Mouse (Mus musculus) lung, embryonic 16.5 days (tissue): ENCODE measurements around the gene Ehd2. TPM values are rescaled to one million over a fixed set of nuclear protein-coding genes. Genes with fewer than 3 reads are reported as not detected.
A peak's percentile ranks its signal among the peaks of the same experiment; 100 is the strongest.

Experiments
- ATAC-seq: fragments of 200-750 bp; cut with Nextera tagmentation; 2 replicates; pipeline ENCODE4 v1.8.0; 2017; ENCODE audit warnings: low read depth, mild to moderate bottlenecking, moderate library complexity
- H3K27ac ChIP-seq: fragments of 300-500 bp; sonication (generic); 2 replicates; pipeline ENCODE4 v1.5.1; 2014; ENCODE audit warnings: mild to moderate bottlenecking, control low read depth, low read length
- H3K27me3 ChIP-seq: fragments of 300-500 bp; sonication (generic); 2 replicates; pipeline ENCODE4 v1.6.1; 2014; ENCODE audit warnings: low read depth, low read length, mixed read lengths; ENCODE audit not compliant: control insufficient read depth, insufficient read depth
- H3K36me3 ChIP-seq: fragments of 300-500 bp; sonication (generic); 2 replicates; pipeline ENCODE4 v1.6.1; 2014; ENCODE audit warnings: low read length; ENCODE audit not compliant: control insufficient read depth, insufficient read depth
- H3K4me1 ChIP-seq: fragments of 300-500 bp; sonication (generic); replicated peaks from 2 replicates; pipeline ENCODE4 v1.6.1; 2014; ENCODE audit warnings: low read length, mixed read lengths; ENCODE audit not compliant: control insufficient read depth, insufficient read depth
- H3K4me2 ChIP-seq: fragments of 300-500 bp; sonication (generic); 2 replicates; pipeline ENCODE4 v1.6.1; 2014; ENCODE audit warnings: low read depth, low read length, control low read depth
- H3K4me3 ChIP-seq: fragments of 300-500 bp; sonication (generic); 2 replicates; pipeline ENCODE4 v1.5.1; 2014; ENCODE audit warnings: mild to moderate bottlenecking, low read length, control low read depth
- H3K9ac ChIP-seq: fragments of 300-500 bp; sonication (generic); 2 replicates; pipeline ENCODE4 v1.6.1; 2014; ENCODE audit warnings: low read length, control low read depth
- H3K9me3 ChIP-seq: fragments of 300-500 bp; sonication (generic); 2 replicates; pipeline ENCODE4 v1.6.1; 2016; ENCODE audit warnings: low read length; ENCODE audit not compliant: control insufficient read depth
- WGBS: fragments of 180-500 bp; shearing (Covaris S2); extraction: QIAGEN DNeasy Blood & Tissue Kit; methylation state at CpG from one replicate; pipeline ENCODE4 v1.1.7; 2014; 5-methylcytosine and 5-hydroxymethylcytosine counted together
- polyA plus RNA-seq: library from polyadenylated mRNA; unstranded; fragments of >200 nt; fragmentation: Nextera tagmentation; extraction: Ambion mirVana; gene quantifications from 2 replicates; pipeline ENCODE4 v1.2.1, GENCODE M21; 2015

Ehd2 gene
- 95.0 and 109 TPM in 2 replicates for polyA plus RNA-seq

DNA sequence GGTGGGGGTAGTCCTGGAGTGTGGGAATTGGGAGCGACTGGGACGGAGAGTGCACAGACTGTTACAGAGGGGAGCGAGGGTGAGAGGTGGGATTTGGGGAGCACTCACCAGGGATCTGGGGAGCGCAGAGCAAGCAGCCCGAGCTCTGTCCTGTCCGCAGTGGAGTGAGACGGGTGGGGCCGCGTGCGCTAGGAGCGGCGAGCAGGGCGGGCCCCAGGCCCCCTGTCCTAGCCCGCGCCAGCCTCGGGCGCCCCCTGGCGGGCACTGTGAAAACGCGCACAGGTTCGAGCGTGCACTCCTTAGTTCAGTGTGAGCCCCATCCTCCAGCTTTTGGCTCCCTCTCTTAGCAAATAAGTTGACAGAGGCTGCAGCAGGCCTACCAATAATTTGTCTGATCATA, at the start of gene Ehd2:
Gene Ehd2, minus strand, starts transcription at position 256 of the 400 bp plus-strand sequence.
- H3K36me3 ChIP-seq: peaks cover 16% of the 10 kb centered on the region
- peaks cover 41% of the 10 kb centered on the region for H3K4me1 ChIP-seq
- H3K9me3 ChIP-seq: no peaks in the 10 kb centered on the region
- peak; percentile 86 for ATAC-seq
- 0% methylated on average over 22 of the region's 22 CpGs for WGBS
- H3K4me2 ChIP-seq: peak within 1 kb of the TSS; percentile 59
- H3K9ac ChIP-seq: peak within 1 kb of the TSS; percentile 76
- H3K27me3 ChIP-seq: no peaks in the 10 kb centered on the region
- peak within 1 kb of the TSS; percentile 15; the same call in 1 of the 2 replicates for H3K27ac ChIP-seq
- peak within 1 kb of the TSS; percentile 59 for H3K4me3 ChIP-seq

- H3K36me3 ChIP-seq: no peaks in the 10 kb centered on the region
- no peaks in the 10 kb centered on the region for H3K27me3 ChIP-seq
- H3K9ac ChIP-seq: no peak overlapping the region
- H3K4me3 ChIP-seq: no peak overlapping the region
- no peak overlapping the region for H3K27ac ChIP-seq
- no peaks in the 10 kb centered on the region; the same call in 1 of the 2 replicates for H3K4me1 ChIP-seq
- H3K9me3 ChIP-seq: no peaks in the 10 kb centered on the region
- no peak overlapping the region for H3K4me2 ChIP-seq
- no peak for ATAC-seq
- 82% methylated on average over 5 of the region's 5 CpGs for WGBS
These were observed 48.0 kb upstream of the Ehd2 start for GRCm38 (mm10) chr7:16015384-16015783.

DNA sequence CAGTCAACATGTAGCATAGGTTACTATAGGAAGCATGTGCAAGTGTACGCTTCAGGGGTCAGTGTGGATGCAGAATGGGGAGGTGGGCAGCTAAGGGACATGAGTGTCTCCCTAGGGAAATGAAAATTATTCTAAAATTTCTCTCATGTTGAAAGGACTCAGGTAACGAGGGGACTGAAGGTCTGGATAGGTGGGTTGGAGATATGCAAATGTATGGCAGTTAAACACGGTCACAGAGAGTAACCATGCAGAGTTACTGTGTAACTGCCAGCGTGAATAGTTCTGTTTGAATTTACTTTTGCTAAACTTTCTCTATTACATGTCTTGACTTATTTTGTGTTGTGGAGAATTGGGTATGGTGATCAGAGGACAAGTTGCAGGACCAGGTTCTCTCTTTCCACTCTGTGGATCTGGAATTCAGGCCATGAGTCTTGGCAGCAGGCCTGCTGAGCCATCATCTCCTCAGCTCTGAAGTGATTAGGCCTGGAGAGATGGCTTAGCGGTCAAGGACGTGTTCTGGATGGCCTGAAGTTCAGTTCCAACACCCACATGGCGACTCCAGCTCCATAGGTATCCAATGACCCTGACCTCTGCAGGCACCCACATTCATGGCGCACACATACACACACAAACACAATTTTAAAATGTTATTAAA, 47.3 kb upstream of the Ehd2 start:
- H3K4me1 ChIP-seq: no peaks in the 10 kb centered on the region; the same call in 1 of the 2 replicates
- H3K4me3 ChIP-seq: no peak overlapping the region
- no peaks in the 10 kb centered on the region for H3K27me3 ChIP-seq
- no peaks in the 10 kb centered on the region for H3K9me3 ChIP-seq
- no peak for ATAC-seq
- no peak overlapping the region for H3K9ac ChIP-seq
- no peaks in the 10 kb centered on the region for H3K36me3 ChIP-seq
- no peak overlapping the region for H3K4me2 ChIP-seq
- no peak overlapping the region for H3K27ac ChIP-seq
- 80% methylated on average over 8 of the region's 8 CpGs for WGBS

GRCm38 (mm10) chr7:16013722-16014275, 46.4 kb upstream of the Ehd2 start:
- Histone ChIP-seq H3K4me2 (no peak overlapping the region), H3K9ac (no peak overlapping the region), H3K4me3 (no peak overlapping the region), H3K36me3 (no peaks in the 10 kb centered on the region), H3K27ac (no peak overlapping the region), H3K4me1 (no peaks in the 10 kb centered on the region), H3K27me3 (no peaks in the 10 kb centered on the region), H3K9me3 (no peaks in the 10 kb centered on the region)
- ATAC-seq: no peak
- 77% methylated on average over 5 of the region's 5 CpGs for WGBS

DNA sequence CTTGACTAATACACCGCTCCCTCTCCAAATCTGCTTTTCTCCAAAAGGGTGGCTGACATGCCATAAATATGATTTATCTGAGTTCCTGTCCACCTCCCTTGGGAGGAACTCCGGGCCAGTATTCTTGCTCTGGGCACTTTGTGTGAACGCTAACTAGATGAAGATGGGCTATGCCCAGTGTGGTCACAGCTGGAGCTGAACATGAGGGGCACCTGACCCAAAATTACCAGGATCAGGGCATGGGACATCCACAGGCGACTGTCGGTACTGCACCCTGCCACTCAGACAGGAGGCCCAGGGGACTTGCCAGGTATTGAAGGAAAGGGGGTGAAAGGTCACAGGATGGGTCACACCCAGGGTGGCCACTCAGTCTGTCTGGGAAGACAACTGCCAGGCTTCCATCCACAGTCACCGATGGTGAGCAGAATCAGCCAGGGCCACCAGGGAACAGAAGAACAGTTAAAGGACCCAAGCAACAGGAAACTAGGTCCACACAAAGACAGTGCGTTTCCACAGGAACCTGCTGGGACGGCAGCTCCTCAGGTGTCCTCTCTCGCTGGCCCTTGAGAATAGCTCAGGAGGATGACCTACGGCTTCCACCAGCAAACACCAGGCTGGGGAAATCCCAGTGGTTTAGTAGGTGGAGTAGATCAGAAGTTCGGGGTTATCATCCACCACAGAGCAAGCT, 45.4 kb upstream of the Ehd2 start:
- no peak overlapping the region for H3K9ac ChIP-seq
- no peak for ATAC-seq
- H3K4me3 ChIP-seq: no peak overlapping the region
- H3K27ac ChIP-seq: no peak overlapping the region
- no peaks in the 10 kb centered on the region for H3K9me3 ChIP-seq
- WGBS: 73% methylated on average over 11 of the region's 11 CpGs
- no peak overlapping the region for H3K4me2 ChIP-seq
- H3K27me3 ChIP-seq: no peaks in the 10 kb centered on the region
- peaks cover 2% of the 10 kb centered on the region; the same call in 1 of the 2 replicates for H3K36me3 ChIP-seq
- H3K4me1 ChIP-seq: no peaks in the 10 kb centered on the region

DNA sequence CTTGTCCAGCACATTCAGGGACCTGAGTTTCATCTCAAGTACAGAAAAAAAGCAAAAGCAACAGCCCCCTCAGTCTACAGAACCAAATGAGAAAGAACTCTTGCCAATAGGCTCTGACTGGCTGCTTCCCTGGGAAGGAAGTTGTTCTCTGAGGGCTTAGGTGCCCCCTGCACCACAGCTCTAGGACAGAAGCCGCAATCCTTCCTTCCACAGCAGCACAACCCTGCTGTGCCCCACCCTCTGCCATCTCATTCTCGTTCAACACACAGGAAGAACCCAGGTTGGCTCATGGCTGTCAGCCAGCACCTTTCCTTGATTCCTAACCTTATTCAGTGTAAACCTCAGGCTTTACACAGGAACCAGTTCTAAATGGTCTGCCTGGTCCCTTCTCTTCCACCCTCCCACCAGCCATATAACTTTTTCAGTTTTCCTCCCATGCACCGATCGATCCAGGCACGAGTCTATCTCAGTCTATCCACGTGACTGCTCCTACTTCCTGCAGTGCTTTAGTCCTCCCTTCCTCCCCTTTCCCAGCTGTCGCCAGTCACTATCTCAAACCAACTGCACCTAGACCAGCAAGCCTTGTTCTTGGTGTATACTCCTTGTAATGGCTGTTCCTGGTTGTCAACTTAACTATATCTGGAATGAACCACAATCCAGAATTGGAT, 44.2 kb upstream of the Ehd2 start:
- Histone ChIP-seq H3K36me3 (peaks cover 4% of the 10 kb centered on the region; the same call in 1 of the 2 replicates), H3K9ac (no peak overlapping the region), H3K4me3 (no peak overlapping the region), H3K4me2 (no peak overlapping the region), H3K27ac (no peak overlapping the region), H3K27me3 (no peaks in the 10 kb centered on the region), H3K9me3 (no peaks in the 10 kb centered on the region), H3K4me1 (no peaks in the 10 kb centered on the region)
- ATAC-seq: no peak
- WGBS: 74% methylated on average over 7 of the region's 7 CpGs

- 59% methylated on average over 5 of the region's 5 CpGs for WGBS
- no peak overlapping the region for H3K4me2 ChIP-seq
- no peaks in the 10 kb centered on the region for H3K27me3 ChIP-seq
- H3K27ac ChIP-seq: no peak overlapping the region
- no peak overlapping the region for H3K9ac ChIP-seq
- H3K4me1 ChIP-seq: no peaks in the 10 kb centered on the region
- H3K36me3 ChIP-seq: peaks cover 4% of the 10 kb centered on the region; the same call in 1 of the 2 replicates
- no peak for ATAC-seq
- H3K4me3 ChIP-seq: no peak overlapping the region
- no peaks in the 10 kb centered on the region for H3K9me3 ChIP-seq
These were observed 43.3 kb upstream of the Ehd2 start for GRCm38 (mm10) chr7:16010649-16011048.

- no peak overlapping the region for H3K9ac ChIP-seq
- WGBS: 92% methylated on average over 7 of the region's 7 CpGs
- no peaks in the 10 kb centered on the region for H3K27me3 ChIP-seq
- no peaks in the 10 kb centered on the region for H3K9me3 ChIP-seq
- no peak overlapping the region for H3K4me3 ChIP-seq
- H3K4me1 ChIP-seq: no peaks in the 10 kb centered on the region
- no peak overlapping the region for H3K4me2 ChIP-seq
- H3K36me3 ChIP-seq: peaks cover 4% of the 10 kb centered on the region; the same call in 1 of the 2 replicates
- ATAC-seq: no peak
- H3K27ac ChIP-seq: no peak overlapping the region
These were observed 42.3 kb upstream of the Ehd2 start for GRCm38 (mm10) chr7:16009636-16010035.

DNA sequence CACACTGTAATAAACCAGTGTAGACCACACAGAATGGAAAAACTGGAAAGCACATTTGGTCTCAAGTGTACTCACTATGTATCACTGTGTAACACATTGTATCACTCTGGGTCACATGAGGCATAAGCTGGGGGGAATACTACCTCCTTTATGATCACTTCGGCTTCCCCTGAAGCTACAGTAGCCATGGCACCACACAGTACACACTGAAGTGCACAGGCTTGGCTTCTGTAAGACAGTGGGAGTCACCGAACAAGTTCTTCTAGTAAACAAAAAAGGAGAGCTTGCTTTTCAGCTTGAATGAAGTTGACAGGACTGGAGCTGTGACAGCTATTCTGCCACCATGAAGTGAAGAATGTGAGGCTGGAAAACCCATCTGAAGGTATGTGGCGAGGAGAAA, 37.7 kb upstream of the Ehd2 start:
- Histone ChIP-seq H3K27ac (no peak overlapping the region), H3K9me3 (no peaks in the 10 kb centered on the region), H3K4me3 (no peak overlapping the region), H3K27me3 (no peaks in the 10 kb centered on the region), H3K9ac (no peak overlapping the region), H3K4me2 (no peak overlapping the region), H3K36me3 (peaks cover 4% of the 10 kb centered on the region; the same call in 1 of the 2 replicates), H3K4me1 (no peaks in the 10 kb centered on the region; the same call in 1 of the 2 replicates)
- 58% methylated on average over 3 of the region's 3 CpGs for WGBS
- ATAC-seq: no peak
